Mouse (Mus musculus): Measurements from ENCODE around the gene Cs.

Gene Cs

DNA sequence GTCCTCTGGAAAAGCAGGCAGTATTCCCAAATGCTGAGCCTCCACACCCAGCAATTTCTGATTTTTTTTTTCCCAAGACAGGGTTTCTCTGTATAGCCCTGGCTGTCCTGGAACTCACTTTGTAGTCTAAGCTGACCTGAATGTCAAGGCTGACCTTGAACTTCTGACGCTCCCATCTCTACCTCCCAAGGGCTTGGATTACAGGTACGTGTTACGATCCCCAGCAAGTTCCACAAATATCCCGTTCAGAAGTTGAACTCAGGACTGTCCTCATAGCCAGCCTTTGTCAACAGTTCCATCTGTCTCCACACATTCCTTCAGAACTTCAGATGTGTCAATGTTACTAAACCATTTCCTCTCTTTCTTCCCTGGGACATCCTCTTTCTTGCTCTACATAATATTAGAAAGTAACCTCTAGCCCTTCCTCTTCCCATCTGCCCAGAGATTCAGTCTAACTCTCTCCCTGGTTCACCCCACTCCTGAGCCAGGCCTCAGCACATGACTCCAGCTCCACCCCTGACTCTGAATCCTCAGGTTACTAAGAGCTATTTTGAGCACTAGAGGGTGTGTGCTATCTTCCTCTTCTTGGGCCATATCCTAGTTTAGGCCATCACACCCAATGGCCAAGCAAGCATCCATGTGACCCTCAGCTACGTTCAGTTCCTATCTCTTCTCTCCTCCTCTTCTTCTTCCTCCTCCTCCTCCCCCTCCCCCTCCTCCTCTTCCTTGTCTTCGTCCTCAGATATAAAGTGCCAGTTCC is 35.6 kb downstream of the Cs start:
- no peak for DNase-seq (ENCODE audit: low read depth, low spot score)

- no peak for DNase-seq (ENCODE audit: low read depth, low spot score)
Measured at GRCm38 (mm10) chr10:128374393-128374792, 36.9 kb downstream of the Cs start.

DNA sequence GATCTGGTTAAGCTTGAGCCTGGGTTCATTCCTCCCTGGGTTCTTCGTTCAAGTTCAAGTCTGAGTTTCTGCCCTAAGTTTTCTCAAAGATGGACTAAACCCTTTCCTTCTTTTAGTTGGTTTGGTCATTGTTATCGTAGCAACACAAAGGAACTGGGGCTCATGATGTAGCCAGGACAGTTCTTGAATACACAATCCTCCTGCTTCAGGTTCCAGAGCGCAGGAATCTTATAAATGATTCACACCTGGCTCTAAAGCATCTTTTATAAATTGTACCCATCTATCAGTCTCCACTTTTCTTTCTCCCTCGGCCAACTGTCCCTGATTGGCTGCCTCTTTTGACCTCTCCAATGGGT is 38.5 kb downstream of the Cs start:
- DNase-seq (ENCODE audit: low read depth, low spot score): no peak

- DNase-seq (ENCODE audit: low read depth, low spot score): peak; percentile 71
Measured at GRCm38 (mm10) chr10:128376455-128377211, 39.1 kb downstream of the Cs start, which contains the start of gene Ankrd52. Ankrd52 (plus strand) TSS chr10:128377115.

DNA sequence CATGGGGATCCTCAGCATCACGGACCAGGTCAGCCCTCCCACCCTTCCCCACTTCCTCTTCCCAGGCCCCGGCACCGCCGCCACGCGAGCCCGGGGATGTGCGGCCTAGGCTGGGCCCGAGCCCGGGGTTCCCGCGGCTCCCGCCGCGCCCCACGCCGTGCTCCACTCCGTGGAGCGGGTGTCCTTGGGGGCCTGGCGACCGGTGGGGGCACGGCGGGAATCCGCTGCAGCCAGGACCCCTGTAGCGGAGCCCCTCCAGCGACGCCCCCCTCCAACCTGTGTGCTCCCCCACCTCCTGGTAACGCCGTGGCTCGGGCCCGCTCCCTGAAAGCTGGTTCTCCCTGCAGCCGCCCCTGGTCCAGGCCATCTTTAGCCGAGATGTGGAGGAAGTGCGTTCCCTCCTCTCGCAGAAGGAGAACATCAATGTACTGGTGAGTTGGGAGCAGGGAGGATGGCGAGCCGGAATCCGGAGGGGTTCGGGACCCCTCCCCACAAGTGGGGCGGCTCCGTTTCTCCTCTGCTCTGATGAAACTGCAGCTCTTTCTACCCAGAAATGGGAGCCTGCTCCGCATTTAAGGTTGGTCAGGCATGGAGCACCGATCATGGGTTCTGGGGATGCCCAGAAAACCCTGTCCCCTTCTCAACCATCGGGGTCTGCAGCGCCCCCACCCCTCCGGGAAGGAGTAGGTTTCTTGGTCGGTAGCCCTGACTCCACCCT is 39.8 kb downstream of the Cs start:
- no peak for DNase-seq (ENCODE audit: low read depth, low spot score)

DNA sequence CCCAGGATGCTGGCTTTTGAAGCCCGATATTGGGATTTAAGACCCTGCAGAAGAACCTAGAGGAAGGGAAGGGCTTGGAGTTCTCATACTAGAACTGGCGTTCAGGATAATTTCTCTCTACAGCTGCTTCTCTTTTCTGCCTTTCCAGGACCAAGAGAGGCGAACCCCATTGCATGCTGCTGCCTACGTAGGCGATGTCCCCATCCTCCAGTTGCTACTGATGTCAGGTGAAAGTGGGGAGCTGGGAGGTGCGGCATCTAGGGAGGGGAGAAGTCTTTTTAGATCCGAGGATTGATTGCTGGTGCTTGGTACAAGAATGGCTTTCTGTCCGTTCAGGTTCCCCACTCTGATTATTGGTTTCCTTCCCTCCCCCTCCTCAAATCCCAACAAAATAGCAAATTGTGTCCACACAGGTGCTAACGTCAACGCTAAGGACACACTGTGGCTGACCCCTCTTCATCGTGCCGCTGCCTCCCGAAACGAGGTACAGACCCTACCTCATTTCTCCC is 40.5 kb downstream of the Cs start:
- no peak for DNase-seq (ENCODE audit: low read depth, low spot score)

DNA sequence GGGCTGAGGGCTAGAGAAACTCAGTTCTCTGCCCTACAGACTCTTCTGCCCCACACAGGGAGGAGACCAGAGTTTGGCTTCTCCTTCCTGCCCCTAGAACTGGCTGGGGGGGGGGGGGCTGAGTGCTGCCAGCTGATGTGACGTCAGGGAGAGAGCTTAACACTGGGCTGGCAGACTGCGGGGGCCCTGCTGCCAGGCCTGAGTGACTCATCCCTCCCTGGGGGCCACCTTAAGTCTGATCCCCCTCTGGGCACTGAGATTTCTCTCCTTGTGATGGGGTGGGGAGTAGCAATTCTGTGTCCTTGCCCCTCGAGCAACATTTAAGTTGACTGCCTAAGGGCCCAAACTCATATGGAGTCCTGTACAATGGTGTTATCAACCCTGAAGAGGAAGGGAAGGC is 40.9 kb downstream of the Cs start:
- no peak for DNase-seq (ENCODE audit: low read depth, low spot score)

DNA sequence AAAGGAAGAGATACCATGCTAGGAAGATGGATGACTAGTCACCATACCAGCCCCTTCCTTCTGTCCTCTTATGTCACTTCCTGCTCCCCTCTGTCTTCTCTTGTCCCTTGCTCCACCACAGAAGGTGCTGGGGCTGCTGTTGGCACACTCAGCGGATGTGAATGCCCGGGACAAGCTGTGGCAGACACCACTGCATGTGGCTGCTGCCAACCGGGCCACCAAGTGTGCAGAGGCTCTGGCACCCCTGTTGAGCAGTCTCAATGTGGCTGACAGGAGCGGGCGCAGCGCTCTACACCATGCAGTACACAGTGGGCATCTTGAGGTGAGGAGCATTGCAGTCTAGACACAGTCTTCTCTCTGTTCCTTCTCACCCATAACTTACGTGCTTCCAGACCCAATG is 41.7 kb downstream of the Cs start:
- no peak for DNase-seq (ENCODE audit: low read depth, low spot score)

GRCm38 (mm10) chr10:128380565-128380964 is 43.0 kb downstream of the Cs start:
- no peak for DNase-seq (ENCODE audit: low read depth, low spot score)

- no peak for DNase-seq (ENCODE audit: low read depth, low spot score)
Measured at GRCm38 (mm10) chr10:128382482-128382881, 44.9 kb downstream of the Cs start.

DNA sequence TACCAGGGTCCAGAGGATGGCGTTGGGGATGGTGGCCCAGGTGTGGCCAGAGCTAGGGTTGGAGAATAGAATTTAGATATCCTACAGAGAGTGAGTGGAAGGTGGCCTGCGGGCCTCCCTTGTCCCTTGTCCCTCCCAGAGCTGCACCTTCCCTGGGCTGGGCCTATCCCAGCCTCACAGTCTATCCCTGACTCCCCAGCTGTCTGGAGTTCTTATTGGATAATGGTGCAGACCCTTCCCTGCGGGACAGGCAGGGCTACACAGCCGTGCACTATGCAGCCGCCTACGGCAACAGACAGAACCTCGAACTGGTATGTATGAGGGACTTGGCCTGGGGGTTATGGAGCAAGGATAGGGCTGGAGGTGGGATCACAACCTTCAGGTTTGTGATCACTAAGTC is 48.4 kb downstream of the Cs start:
- DNase-seq (ENCODE audit: low read depth, low spot score): no peak

- DNase-seq (ENCODE audit: low read depth, low spot score): no peak
Measured at GRCm38 (mm10) chr10:128388941-128389340, 51.4 kb downstream of the Cs start.

DNA sequence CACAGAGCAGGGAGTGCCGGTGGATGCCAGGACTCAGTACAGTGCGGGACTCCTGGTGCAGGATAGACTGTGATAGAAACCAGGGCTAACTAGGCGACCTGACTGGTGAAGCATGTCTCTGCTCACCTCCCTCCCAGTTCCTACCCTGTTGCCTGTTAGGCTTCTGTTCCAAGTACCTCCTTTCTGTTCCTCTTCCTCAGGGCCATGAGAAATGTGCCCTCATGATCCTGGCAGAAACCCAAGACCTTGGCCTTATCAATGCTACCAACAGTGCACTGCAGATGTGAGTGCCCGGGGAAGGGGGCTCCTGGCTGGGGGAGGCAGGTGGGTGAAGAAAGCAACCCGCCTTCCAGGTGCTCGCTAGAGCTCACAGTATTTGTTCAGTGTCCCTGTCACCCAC is 52.0 kb downstream of the Cs start:
- DNase-seq (ENCODE audit: low read depth, low spot score): no peak

- no peak for DNase-seq (ENCODE audit: low read depth, low spot score)
Measured at GRCm38 (mm10) chr10:128390366-128390765, 52.8 kb downstream of the Cs start.

DNA sequence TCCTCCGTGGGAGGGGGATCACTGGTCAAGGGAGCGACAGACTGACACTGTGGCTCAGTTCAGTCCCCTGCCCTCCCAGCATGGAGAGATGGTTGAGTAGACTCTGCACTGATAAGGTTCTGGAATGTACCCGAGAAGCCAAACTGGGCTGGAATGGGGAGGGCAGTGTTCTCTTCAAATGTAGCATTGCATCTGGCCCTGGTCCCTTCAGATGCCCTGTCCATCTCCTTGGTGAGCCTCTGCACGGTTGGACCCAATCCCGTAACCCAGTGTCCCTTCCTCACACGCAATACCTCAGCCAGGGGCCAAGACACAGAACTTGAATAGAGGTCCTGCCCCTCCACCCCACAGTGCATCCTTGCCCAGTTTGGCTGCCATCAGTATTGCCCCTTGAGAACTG is 54.3 kb downstream of the Cs start:
- DNase-seq (ENCODE audit: low read depth, low spot score): no peak

- no peak for DNase-seq (ENCODE audit: low read depth, low spot score)
Measured at GRCm38 (mm10) chr10:128396017-128396673, 58.6 kb downstream of the Cs start.

DNA sequence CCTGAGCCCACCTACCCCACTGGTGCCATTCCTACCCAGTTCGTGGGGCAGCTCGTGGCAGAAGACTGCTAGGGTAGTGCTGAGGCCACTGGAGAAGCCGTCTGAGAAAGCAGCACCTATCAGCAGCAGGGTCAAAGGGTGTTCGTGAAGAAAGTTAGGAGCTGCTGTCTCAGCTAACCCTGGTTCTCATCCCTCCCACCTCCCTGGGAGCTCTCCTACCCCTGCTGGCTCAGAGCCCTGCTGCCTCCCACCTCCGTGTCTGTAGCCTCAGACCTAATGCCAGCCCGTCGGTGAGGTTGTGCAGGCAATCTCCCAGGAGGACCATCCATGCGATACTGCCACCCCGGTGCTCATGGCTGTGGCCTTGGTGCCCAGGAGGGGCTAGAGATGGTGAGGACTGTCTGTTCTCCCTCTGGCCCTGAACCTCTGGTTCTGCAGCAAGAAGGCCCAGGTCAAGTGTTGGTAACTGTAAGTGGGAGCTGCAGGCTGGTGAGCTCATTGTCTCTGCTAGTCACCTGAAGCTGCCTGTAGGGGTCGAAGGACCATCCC is 59.3 kb downstream of the Cs start:
- DNase-seq (ENCODE audit: low read depth, low spot score): no peak

GRCm38 (mm10) chr10:128397466-128397865 is 59.9 kb downstream of the Cs start:
- no peak for DNase-seq (ENCODE audit: low read depth, low spot score)

DNA sequence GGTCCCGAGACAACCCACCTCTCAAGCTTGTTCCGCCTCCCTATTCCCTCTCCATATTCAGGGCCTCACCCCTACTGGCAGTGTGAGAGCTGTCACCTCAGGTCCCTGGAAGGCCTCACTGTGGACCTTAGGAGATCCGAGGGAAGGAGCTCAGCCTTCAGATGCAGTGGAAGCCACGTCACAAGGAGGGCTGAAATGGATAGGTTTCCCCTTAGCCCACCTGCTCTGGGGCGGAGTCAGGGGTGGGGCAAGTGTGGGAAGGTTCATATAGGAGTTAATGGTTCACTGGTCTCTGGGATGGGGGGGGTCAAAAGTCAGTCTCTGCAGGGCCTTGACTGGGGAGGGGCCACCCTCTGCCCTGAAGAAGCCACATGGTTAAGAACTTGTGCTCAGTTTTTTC is 62.8 kb downstream of the Cs start:
- DNase-seq (ENCODE audit: low read depth, low spot score): no peak

GRCm38 (mm10) chr10:128401056-128401455 is 63.5 kb downstream of the Cs start, which contains the start of gene Slc39a5:
Slc39a5 (minus strand) TSS chr10:128401229.
- DNase-seq (ENCODE audit: low read depth, low spot score): no peak

DNA sequence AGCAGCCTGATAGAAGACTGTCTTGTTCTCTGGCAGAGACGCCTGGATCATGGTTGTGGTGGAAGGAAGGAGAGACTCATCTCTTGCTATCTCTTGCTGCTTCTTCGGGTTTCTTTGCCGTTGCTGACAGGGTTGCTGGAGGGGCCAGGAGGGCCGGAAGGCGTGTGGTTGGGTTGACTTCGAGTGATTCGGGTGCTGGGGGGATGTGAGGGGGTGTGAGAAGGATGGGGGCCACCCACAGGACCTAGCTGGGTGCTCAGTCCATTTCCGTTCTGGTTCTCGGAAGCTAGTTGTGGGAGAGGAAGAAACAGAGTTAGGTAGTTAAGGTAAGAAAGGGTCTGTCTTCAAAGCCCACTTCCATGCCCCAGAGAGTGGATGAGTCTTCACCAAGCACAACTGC is 64.1 kb downstream of the Cs start:
- DNase-seq (ENCODE audit: low read depth, low spot score): no peak

Data from retina, postnatal 7 days (tissue).